Mouse (Mus musculus) adrenal gland, adult 8-10 months (tissue): ENCODE measurements around the gene Ubald1. TPM values are rescaled to one million over a fixed set of nuclear protein-coding genes. Genes with fewer than 3 reads are reported as not detected.

Experiments used
- DNase-seq: peaks from one replicate; pipeline ENCODE4 v3.0.0; 2022
- total RNA-seq, 4 experiments: library from RNA; stranded (reverse); gene quantifications; 2 replicates each; pipeline ENCODE4 v1.2.4; 2022

Gene Ubald1
- total RNA-seq, 4 experiments from 2014 or later, result 33.0 to 42.5 (median 38.2) TPM

DNA sequence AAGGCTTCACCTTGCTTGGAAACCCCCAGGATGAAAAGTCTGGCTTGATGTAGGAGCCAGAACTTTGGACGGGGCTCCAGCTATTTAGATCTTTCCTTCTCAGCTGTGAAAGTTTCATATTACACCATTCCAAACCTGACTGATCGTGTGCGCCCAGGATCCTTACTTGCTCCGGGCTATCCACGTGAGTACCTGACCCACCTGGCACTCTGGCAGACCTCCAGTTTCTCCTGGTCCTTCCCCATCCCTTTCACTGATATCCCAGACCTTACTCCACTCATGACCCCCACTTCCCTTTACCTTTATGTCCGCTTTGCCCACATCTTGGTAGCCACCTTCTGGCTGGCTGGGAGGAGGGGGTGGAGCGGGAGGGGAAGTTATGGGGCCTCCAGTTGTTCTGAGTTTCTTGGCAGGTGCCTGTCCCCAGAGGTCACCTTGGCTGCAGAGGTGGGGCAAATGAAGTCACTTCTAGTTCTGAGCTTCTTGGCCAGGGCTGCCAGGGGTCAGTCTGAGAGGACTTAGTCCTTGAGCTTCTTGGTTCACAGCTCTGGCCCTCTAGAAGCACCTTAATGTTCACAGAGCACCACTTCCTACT is 13.9 kb downstream of the Ubald1 start:
- DNase-seq, result no peak

- no peak for DNase-seq
These were observed 16.4 kb downstream of the Ubald1 start for GRCm38 (mm10) chr16:4863742-4864141.

- DNase-seq, result peak; percentile 82
These were observed 17.1 kb downstream of the Ubald1 start for GRCm38 (mm10) chr16:4862863-4863483.

DNA sequence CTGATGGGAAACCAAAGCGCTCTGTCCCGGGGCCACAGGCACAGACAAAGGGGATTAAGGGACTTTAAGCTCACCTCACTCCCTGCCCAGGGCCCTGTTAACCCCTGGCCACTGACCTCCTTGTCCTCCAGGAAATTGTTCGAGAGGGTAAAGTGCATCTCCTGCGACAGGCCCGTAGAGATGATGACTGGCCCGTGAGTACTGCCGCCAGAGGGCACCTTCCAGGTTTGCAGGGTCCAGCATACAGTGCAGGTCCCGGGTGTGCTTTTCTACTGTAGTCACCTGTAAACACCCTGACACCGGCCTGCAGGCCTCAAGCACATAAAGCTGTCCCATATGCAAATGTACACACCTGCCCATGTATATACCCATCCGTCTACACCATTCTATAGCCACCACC is 18.7 kb downstream of the Ubald1 start:
- no peak for DNase-seq

- DNase-seq, result no peak
These were observed 25.0 kb downstream of the Ubald1 start for GRCm38 (mm10) chr16:4855046-4855650.

DNA sequence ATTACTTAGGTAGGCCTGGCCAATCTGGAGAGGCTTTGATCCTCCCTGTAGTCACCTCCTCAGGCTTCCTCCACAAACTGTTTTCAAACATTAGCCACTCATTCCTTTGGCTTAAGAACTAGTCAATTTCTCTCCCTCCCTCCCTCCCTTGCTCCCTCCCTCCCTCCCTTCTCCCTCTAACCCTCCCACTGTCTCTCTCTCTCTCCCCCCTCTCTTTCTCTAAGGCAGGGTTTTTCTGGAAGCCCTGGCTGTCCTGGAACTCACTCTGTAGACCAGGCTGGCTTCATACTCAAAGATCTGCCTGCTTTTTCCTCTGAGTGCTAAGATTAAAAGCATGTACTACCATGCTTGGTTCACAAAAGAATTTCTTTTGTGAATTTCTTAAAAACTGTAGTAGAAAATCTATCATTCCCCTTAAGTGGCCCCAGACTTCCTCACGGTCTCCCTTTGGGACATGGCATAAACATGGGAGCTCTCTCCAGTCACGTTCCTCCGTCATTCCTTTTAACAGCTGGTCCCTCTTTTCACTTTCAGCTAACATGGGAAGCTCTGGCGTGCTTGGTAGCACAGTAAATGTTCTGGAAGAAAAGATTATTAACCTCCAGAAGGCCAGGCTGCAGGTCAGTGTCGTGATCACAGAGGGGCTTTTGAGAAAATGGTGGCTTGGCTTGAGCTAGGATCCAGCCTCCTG is 29.0 kb downstream of the Ubald1 start:
- DNase-seq, result no peak

- peak; percentile 66 for DNase-seq
These were observed 29.8 kb downstream of the Ubald1 start for GRCm38 (mm10) chr16:4850361-4850760.

GRCm38 (mm10) chr16:4848090-4848489 is 32.0 kb downstream of the Ubald1 start:
- peak; percentile 68 for DNase-seq

DNA sequence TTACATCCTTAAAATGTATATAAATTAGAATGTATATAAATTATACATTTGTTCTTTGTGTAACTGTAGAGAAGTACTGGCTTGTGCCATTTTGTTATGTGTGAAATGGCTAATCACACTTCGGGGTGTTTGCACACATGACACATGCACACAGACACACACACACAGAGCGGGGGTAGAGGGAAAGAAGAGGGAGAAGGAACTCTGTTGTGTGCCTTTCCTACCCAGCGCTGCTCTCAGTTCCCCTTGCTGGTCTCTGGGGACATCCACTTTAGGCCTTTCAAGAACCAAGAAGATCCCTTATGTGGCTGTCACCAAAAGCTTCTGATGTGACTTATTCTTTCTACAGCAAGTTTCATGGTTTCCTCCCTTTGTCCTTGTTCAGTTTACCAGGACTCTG is 33.1 kb downstream of the Ubald1 start:
- no peak for DNase-seq

DNA sequence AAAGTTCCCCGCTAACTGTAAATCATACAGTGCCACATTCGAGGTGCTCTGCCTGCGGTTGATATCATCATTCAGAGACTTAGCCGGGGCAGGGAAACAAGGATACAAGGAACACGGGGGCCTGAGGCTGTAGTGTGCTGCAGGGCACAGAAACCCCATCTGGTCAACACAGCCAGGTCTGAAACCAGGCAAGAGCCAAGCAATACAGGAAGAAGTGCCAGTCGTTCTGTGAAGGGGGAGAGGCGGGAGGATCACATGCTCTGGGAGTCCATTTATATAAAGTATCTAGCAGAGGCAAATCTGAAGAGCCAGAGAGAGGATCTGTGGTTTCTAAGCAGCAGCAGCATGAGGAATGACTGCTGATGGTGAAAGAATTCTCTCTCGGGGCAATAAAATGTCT is 39.9 kb downstream of the Ubald1 start:
- DNase-seq, result no peak

DNA sequence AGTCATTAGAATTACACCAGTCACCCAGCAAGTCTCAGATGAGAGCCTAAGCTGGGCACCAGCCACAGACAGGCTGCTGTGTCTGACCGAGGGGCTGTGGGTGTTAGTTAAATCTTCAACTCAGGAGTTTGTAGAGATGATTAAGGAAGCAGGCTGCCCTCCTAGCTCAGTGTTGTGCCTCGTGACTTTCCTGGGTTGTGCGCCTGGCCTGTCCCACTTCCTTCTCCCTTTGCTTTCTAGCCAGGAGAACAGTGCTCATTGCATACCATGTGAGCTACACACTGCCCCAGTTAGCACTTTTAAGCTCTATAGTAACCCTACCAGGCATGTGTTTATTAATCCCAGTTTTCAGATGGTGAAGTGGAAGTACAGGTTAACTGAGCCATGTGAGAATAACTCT is 40.6 kb downstream of the Ubald1 start:
- no peak for DNase-seq

DNA sequence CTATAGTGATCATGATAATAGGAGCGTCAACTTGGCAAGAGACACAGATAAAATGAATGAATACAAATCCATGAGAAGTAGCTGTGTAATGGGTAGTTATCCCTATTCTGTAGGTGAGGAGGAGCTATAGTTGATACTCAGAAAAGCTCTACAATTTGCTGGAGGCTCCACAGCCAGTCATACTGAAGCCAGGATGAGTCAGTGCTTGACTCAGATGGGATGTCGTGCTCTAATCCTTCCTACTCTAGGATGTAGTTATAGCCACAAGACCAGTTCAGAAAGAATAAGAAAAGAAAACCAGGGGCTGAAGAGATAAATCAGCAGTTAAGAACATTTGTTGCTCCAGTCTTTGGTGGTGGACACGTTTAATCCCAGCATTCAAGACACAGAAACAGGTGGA is 42.5 kb downstream of the Ubald1 start:
- DNase-seq, result no peak

DNA sequence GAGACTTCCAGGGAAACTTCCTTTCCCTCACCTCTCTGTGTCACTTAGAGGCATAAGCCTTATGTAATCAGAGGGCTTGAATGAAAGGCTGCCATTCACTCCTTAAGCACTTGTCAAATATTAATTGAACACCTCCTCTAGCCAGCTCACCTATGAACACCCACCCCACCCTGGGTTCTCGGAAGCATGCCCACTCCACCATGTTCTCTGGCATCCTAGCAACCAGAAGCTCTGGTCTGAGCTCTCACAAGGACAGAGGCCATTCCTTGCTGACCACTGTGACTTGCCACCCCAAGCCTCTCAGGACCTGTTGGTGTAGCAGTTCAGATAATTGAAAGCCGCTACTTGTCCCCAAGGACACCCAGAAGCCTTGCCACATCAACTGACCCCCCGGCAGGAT is 44.9 kb downstream of the Ubald1 start, which contains the start of gene 4930562C15Rik:
Gene 4930562C15Rik, plus strand, starts transcription at position 226 of the 400 bp plus-strand sequence.
- no peak for DNase-seq

DNA sequence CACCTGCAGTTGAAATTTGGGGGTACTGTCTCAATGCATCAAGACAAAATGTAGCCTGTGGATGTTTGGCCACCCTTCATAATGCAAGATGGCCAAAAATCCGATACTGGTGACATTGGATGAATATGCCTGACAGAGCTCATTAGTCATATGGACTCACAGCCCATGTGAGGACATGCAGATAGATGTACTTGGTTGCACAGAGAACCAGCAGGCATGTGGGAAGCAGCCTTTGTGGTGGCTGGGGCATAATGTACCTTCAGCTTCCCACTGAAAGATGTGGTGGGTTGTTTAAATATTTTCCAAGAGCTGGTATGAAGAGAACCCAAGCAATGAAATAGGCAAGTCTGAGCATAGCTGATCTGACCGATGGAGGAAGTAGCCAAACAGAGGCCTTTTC is 46.3 kb downstream of the Ubald1 start:
- no peak for DNase-seq

DNA sequence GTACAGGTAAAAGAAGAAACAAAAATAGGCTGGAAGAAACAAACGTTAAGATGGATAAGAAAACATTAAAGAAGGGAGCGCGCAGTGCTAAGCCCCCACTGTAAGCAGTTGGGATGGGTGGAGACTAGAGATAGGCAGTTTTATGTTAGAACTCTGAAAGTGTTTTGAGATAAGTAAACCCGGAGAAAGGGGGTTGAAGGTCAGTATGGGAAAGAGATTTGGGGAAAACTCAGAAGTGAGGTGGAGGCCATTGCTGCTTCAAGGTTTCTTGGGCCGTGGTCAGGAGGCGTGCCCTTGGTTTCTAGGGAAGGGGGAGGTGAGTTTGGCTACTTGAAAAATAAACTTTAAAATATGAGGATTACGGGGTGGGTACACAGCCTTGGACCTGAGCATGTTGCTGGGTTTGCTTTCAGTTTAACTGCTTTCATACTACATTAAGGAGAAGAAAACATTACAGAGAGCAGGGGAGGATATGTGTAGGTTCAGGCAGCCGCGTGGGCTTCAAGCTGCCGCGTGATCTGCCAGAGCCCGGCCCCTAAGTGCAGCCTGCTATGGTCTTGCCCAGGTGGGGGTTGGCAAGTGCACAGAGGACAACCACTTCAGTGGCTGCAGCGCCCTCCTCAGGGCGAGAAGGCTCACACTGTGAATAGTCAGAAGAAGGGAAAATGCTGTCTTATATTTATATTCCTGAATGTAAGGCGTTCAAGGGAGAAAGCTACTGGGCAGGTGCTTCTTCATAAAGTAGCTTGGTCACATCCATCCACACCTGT is 48.3 kb downstream of the Ubald1 start:
- peak; percentile 39 for DNase-seq

- DNase-seq, result no peak
These were observed 50.7 kb downstream of the Ubald1 start for GRCm38 (mm10) chr16:4829271-4829900.

- DNase-seq, result no peak
These were observed 52.5 kb downstream of the Ubald1 start for GRCm38 (mm10) chr16:4827639-4828038.

Other genes with a start within 250 kb of the Ubald1 start
- gene Vasn, start 240.4 kb downstream of the Ubald1 start, total RNA-seq, result 10 to 100 TPM; 10.1 to 16.9 (median 11.1) TPM
- 100 to 1,000 TPM; 107 to 132 (median 117) TPM for gene Dnaja3, start 240.3 kb downstream of the Ubald1 start, total RNA-seq
- 10 to 100 TPM; 23.1 to 41.9 (median 36.7) TPM for gene Coro7, start 200.5 kb downstream of the Ubald1 start, total RNA-seq
- gene Nmral1, start 161.0 kb downstream of the Ubald1 start, total RNA-seq, result 1 to 10 TPM; 2.3 to 9.0 (median 4.8) TPM
- gene Hmox2, start 154.0 kb downstream of the Ubald1 start, total RNA-seq, result 100 to 1,000 TPM in 1 of 4 experiments, 10 to 100 TPM in 3; 89.6 to 120 (median 94.1) TPM
- gene Cdip1, start 90.0 kb downstream of the Ubald1 start, total RNA-seq, result 100 to 1,000 TPM; 120 to 148 (median 143) TPM
- gene 4930562C15Rik, start 44.9 kb downstream of the Ubald1 start, total RNA-seq, result under 1 TPM in 1 of 4 experiments, not detected in 3; 0.14 TPM
- gene Mgrn1, start 5.9 kb upstream of the Ubald1 start, total RNA-seq, result 100 to 1,000 TPM in 2 of 4 experiments, 10 to 100 TPM in 2; 88.5 to 120 (median 98.0) TPM
- gene Nudt16l1, start 58.4 kb upstream of the Ubald1 start, total RNA-seq, result 10 to 100 TPM; 75.9 to 85.5 (median 78.3) TPM
- 10 to 100 TPM; 48.5 to 79.6 (median 58.6) TPM for gene Anks3, start 83.9 kb upstream of the Ubald1 start, total RNA-seq
- gene Sept12, start 117.5 kb upstream of the Ubald1 start, total RNA-seq, result not detected
- gene Smim22, start 127.0 kb upstream of the Ubald1 start, total RNA-seq, result not detected
- gene Rogdi, start 133.2 kb upstream of the Ubald1 start, total RNA-seq, result 10 to 100 TPM; 24.3 to 50.0 (median 36.7) TPM
- gene Glyr1, start 169.5 kb upstream of the Ubald1 start, total RNA-seq, result 100 to 1,000 TPM in 3 of 4 experiments, 10 to 100 TPM in 1; 96.3 to 120 (median 114) TPM
- 10 to 100 TPM; 34.1 to 41.6 (median 38.6) TPM for gene Ubn1, start 169.7 kb upstream of the Ubald1 start, total RNA-seq